Mouse (Mus musculus) retina, postnatal 1 day (tissue): ENCODE results near the gene Dlgap3.

Source experiments
- DNase-seq: peaks from one replicate; pipeline ENCODE4 v3.0.0-alpha.2; 2012

Gene Dlgap3

GRCm38 (mm10) chr4:127174900-127175278, 5.9 kb downstream of the Dlgap3 start:
- no peak for DNase-seq

- DNase-seq, result no peak
Observed at GRCm38 (mm10) chr4:127177961-127178360, 9.0 kb downstream of the Dlgap3 start.

GRCm38 (mm10) chr4:127178671-127179070, 9.7 kb downstream of the Dlgap3 start:
- DNase-seq, result peak; percentile 34

GRCm38 (mm10) chr4:127179469-127180449, 10.8 kb downstream of the Dlgap3 start:
- DNase-seq, result peak; percentile 80

GRCm38 (mm10) chr4:127180450-127180840, 11.4 kb downstream of the Dlgap3 start:
- DNase-seq, result no peak

GRCm38 (mm10) chr4:127181010-127181409, 12.0 kb downstream of the Dlgap3 start:
- no peak for DNase-seq

DNA sequence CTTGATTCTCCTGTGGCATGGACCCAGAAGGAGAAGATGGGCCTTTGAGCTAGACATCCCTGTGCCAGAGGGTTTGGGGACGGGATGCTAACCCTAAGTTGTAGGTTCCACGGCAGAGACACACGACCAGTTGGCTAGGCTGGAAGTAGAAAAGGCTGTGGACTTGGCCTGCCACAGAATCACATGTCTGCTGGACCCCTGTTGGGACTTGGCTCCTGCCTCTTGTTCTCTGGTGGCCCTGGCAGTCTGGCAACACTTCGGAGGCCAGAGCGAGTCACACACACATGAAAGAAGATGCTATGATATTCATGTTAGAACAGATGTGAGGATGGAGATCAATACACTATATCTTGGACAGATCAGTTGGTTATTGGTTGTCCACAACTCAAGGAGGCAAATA, 14.9 kb downstream of the Dlgap3 start:
- no peak for DNase-seq

- DNase-seq, result no peak
Observed at GRCm38 (mm10) chr4:127190921-127191320, 21.9 kb downstream of the Dlgap3 start.

DNA sequence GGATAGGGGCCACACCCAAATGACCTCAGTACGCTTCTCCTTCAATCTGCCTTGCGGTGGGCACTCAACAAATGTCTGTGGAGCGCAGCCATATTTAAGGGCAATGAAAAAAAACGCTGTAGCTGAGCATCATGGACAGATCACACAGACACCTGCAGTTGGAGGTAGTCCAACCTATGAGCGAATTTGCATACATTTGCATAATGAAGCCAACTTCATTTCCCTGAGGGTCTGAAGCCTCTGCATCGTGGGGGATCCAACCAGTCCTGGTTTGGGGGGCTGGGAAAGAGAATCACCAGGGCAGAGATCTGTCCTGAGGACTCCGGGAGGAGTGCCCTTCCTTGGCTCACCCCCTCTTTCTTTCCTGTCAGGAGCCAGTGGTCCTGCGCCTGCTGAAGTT, 23.7 kb downstream of the Dlgap3 start:
- no peak for DNase-seq

DNA sequence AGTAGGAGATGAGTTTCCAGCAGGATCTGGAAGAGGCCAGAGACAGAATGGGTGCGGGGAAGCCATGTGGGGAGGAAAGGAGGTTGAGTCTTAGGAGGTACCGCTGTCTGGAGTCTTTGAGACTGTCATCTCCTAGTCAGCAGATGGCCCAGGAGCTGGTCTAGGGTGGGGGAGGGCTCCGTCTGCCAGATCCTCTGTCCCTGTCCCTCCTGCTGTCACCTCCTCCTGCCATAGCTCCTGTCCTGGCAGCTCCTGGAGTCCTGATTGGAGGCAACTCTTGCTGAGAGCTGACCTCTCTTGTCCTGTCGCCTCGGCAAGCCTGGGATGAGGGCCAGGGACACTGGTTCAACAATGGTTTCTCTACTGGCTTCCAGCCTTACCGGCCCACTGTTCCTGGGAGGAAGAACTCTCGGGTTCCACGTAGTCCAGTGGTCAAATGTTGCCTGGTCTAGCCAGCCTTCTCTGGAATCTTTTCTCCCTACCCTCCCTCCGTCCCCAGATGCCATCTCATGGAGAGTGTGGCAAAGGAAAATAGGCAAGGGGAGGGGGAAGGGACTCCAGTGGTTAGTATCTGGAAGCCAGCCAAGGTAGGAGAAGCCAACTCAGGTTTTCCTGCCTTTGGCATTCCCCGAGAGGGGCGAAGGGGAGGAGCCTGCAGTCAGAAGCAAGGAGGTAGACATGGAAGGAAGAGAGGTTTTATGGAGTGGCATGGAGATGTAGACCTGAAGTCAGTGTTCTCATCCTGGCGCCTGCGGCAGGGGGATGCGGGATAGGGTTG, 24.6 kb downstream of the Dlgap3 start:
- no peak for DNase-seq

DNA sequence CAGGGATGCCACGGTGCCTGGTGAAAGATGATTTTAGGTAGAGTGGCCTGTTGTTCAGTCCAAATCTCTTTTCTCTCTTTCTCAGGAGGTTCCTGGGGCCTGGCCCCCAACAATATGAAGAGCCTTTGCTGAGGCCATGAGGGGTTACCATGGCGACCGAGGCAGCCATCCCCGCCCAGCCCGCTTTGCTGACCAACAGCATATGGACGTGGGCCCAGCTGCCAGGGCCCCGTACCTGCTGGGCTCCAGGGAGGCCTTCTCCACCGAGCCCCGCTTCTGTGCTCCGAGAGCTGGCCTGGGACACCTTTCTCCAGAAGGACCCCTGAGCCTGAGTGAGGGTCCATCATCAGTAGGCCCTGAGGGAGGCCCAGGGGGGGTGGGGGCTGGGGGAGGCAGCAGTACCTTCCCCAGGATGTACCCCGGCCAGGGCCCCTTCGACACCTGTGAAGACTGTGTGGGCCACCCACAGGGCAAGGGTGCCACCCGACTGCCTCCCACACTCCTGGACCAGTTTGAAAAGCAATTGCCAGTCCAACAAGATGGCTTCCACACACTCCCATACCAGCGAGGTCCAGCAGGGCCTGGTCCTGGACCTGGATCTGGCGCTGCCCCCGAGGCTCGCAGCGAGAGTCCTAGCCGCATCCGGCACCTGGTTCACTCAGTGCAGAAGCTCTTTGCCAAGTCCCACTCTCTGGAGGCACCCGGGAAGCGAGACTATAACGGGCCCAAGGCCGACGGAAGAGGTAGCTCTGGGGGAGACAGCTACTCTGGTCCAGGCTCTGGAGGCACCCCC, 25.7 kb downstream of the Dlgap3 start:
- DNase-seq, result no peak

DNA sequence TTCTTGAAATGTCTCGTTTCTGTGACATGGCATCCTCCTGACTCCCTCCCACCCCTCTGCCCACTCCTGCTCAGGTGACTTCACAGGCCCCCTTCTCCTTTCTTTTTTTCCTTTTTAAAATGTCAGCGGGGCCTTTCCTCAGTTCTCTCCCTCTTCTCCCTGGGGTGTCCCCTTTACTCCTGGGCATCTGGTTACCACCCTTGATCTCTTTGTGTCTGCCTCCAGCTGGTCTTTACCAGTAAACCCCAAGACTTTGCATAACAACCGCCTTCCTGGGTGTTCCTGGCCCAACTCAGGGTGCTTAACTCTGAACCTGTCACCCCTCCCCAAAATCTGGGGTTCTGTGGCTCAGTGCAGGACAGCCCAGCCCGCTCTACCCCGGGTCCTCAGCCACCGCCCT, 29.6 kb downstream of the Dlgap3 start:
- no peak for DNase-seq

DNA sequence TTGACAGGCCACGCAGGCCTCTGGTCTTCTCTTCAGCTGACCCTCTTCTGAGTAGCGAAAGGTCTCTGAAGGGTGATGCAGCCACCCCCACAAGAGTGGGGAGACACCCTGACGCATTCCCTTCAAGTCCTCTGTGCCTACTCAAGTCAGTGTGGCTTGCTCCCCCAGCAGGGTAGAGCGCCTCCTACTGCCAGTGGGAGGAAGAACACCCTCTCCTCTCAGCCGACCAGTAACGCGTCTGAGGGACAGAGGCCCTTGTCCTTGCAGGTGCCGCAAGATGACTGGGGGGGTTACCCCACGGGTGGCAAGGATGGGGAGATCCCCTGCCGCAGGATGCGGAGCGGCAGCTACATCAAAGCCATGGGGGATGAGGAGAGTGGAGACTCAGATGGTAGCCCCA, 30.4 kb downstream of the Dlgap3 start:
- DNase-seq, result no peak

DNA sequence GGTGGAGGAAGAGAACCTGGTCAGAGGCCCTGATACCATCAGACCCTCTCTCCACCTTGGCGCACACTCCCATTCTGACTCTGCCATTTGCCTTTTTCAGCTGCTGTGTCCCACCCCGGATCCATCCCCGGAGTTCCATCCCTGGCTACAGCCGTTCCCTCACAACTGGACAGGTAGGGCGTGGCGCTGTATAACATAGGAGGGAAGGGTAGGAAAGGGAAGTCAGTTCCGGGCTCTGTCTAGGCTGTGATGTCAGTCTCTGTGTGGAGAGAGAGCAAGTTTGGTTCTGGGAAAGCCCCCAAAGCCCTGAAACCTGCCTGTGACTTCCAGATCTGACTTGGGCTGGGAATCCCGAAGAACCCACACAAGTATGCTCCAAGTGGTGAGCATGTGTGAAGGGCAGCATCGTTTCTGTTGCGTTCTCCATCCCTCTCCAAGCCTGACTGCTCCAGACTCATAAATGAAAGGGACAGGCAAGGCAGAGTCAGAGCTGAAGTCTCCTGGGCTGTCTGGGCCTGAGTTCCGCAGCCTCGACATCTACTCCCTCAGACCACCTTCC, 31.2 kb downstream of the Dlgap3 start:
- DNase-seq, result no peak

DNA sequence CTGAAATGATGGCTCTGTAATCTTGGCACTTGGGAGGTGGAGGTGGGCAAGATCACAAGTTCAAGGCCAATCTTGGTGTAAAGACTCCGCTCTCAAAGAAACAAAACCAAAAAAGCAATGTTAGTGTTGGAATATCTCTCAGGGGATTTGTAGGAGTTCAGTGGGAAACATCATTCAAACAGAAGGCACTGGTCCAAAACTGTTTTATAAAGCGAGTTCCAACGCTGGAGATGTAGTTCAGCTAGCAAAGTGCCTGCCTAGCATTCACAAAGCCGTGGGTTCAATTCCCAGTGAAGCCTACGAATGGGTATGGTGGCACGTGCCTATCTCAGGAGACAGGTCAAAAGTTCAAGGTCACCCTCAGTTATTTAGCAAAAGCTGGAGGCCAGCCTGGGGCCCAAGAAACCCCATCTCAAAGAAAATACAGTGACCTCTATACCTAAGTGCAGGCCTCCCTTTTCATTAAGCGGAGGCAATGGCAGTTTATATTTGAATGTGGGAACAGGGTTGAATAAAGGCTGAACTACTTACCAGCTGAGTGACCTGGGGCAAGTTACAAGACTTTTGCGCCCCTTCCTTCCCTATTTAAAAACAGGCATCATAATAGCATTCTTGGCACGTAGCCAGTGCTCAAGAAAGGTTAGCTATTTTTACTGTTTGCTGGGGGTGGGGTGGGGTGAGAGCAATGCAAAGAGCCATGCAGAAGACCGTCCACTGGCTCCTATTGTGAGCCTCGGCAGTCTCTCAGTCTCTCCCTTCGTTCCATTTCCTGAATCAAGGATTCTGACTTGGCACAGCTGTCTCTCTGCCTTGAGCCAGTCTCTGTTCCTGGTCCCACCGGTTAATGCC, 32.0 kb downstream of the Dlgap3 start:
- no peak for DNase-seq

DNA sequence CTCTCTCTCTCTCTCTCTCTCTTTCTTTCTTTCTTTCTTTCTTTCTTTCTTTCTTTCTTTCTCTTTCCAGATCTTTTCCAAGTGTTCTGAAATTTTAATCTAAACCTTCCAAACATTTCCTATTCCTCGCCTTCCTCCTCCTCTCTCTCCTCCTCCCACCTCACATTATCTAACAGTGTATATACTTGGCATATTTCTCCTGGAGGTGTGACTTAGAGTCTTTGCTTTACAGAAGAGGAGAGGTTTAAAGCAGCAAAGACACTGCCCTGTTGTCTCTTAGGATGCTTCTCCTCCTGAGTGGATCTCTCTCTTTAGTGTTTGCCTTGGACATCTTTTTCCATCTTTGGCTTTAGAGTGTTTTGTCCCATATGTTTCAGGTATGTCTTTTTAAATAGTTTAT, 34.1 kb downstream of the Dlgap3 start:
- DNase-seq, result no peak

DNA sequence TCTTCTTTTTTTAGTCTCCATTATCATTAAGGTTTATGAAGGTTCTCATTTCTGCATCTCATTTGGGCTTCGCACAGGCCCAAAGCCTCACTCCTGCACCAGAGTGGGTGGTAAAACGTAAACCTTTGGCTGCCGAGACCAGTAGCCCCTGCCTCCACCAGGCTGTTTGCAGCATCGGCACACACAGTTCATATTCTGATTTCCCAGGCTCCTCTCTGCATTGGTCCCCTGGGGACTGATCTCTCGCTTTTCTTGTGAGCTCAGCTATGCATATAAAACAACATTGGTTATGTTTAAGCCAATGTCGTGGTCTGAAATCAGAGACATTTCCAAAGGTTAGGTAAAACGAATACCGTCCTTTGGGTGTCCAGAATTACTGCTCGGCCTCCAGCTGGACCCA, 42.3 kb downstream of the Dlgap3 start:
- no peak for DNase-seq

GRCm38 (mm10) chr4:127214510-127214909, 45.5 kb downstream of the Dlgap3 start:
- no peak for DNase-seq

GRCm38 (mm10) chr4:127215103-127215502, 46.1 kb downstream of the Dlgap3 start:
- peak; percentile 53 for DNase-seq

DNA sequence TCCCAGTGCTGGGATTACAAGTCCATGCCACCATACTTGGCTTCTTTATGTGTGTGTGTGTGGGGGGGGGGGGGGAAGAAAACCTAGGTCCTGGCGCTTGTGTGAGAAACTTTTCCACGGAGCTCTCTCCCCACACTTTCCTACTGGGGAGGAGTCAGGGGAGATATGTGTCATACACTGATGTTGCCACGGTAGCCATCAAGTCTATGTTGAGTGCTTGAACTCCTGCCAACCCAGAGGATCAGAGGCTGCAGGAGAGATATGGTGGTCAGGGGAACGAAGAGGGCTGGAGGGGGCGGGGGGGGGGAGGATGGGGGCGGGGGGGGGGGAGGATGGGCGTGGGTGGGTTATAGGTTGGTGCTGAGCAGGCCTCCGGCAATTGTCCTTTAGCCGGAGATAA, 46.8 kb downstream of the Dlgap3 start:
- DNase-seq, result peak; percentile 66

DNA sequence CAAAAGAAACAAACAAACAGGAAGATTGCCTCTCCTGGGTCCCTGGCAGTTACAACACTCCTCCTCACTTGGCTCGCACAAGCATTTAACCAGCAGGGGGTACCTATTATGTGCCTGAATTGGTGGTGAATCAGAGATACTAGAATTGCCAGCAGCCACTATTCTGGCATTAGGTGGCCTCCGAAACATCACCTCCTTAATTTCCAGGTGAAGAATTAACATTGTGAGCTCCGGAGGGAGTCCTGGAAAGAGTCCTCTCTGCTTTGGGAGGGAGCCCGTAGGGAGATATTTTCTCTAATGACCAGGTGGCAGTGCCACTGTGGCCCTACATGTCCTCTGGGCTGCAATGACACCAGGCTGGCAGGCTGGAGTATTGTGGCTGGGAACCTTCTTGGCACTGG, 47.2 kb downstream of the Dlgap3 start:
- no peak for DNase-seq

DNA sequence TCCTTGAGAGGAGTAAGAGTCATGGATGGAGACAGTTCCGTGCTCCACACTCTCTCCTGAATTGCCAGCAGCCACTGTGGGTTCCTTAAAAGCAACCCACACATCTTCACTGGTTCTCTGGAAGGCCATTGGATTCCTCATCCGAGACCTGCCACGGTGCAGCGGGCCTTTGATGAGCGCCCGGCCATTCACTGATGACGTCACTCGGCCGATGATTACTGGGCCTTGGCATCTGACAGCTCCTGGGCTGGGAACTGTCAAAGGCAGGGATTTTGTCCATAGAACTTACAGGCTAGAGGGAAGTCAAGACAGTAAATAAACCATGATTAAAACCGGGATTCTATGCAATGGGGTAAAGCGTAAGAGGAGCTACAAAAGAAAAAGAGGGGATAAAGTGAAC, 48.0 kb downstream of the Dlgap3 start:
- DNase-seq, result no peak
